Mouse (Mus musculus): Measurements from ENCODE around the gene Mllt11.
A peak's percentile ranks its signal among the peaks of the same experiment; 100 is the strongest.

Mllt11 gene

DNA sequence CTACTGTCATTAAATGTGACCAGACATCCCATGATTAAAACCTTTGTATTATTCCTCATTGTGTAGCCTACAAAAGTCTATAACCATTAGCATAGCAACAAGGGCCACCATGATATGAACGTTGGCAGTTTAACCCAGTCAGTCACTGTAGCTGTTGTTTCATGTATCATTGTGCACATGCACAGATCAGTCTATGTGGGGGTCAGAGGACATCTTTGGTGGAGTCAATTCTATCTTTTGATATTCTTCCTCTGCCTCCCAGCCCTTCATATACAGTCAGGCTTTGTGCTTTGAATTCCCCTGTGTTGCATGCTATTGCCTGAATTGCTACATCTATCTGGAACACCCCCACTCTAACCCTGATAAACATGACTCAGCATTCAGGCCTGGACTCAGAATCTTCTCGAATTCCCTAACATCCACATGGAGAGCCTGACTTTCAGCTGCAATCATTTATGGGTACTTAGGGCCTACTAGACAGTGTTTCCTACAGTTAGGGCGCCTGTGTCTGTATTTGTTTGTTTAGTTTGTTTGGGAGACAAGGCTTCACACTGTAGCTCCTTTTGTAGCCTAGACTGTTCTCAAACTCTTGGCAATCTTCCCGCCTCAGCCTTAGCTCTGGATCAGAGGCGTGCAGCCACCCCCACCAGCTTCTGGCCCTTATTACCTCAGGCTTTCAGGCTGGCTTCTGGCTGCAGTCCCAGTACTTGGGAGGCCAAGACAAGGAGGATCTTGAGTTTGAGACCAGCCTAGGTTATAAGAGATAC, 14.7 kb upstream of the Mllt11 start:
- DNase-seq (ENCODE audit: extremely low read depth, low read depth), result peak; percentile 91

DNA sequence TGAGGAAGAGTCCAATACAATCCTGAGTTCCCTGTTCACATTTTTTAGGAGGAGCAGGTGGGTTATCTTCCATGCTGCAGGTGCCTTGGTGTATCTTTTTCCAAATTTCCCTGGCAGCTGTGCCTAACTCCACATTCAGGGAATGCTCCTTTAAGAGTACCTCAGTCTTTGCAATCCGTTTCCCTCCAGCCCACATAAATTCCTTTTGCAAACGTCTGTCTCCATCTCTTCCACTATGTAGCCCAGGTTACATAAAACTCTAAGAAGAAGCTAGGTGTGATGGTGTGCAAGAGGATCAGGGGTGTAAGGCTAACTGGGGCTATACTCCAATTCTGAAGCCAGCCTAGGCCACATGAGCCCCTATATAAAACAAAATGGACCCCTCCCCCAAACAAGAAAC, 11.1 kb upstream of the Mllt11 start:
- no peak for DNase-seq (ENCODE audit: extremely low read depth, low read depth)

DNA sequence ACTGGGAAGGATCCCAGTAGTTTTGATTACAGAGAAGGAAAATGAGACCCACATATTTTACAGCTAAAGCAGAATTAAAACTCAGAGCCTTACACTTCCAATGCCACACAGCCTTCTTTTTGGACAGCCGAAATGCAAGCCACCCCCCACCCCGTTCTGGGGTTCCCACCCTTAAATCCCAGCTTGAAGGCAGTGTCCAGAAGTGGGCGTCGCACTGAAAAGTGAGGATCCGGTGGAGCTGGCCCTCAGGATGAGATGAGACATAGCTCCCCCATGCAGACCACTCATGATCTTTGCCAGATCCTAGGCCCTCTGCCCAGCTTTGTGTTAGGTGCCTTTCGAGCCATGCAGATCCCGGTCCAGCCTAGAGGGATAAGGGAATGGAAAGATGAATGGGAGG, 9.5 kb upstream of the Mllt11 start, which contains the start of gene Gm128:
Gene Gm128, minus strand, starts transcription at position 101 of the 400 bp plus-strand sequence.
- DNase-seq (ENCODE audit: extremely low read depth, low read depth), result no peak

DNA sequence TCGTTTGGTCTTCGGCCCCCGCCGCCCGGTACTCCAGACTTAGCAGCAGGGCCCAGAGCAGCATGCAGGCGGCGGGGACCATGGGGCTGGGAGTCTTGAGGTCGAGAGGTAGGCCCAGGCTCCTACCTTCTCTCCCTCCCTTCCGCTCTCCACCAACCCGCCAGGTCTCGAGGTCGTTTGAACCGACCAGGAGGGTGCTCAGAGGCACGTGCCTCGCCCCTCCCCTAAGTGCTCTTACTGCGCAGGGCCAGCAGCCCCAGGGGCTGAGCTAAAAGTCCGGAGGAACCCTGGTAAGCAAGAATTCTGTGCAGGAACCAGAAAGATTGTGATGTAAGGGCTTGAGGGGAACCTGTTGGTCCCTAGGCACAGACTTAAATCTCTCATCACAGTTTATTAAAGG, 8.9 kb upstream of the Mllt11 start:
- DNase-seq (ENCODE audit: extremely low read depth, low read depth), result no peak

DNA sequence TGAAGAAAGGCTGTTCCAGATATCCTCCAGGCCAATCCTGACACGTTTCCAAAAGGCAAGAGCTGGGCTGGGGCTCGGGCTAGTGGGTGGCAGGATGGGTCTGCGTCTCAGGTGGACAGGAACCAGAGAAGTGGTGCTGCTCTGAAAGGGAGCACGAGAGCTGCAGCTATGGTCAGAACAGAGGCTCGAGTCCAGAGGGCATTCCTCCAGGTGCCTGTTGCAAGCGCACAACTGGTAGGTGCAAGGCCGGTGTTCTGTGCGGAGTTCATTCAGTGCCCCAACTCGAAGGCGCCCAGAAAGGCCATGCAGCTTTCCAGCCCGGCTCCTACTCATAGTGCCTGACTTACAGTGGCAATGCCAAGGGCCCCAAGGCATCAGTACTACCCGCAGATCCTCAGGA, 8.0 kb upstream of the Mllt11 start:
- no peak for DNase-seq (ENCODE audit: extremely low read depth, low read depth)

DNA sequence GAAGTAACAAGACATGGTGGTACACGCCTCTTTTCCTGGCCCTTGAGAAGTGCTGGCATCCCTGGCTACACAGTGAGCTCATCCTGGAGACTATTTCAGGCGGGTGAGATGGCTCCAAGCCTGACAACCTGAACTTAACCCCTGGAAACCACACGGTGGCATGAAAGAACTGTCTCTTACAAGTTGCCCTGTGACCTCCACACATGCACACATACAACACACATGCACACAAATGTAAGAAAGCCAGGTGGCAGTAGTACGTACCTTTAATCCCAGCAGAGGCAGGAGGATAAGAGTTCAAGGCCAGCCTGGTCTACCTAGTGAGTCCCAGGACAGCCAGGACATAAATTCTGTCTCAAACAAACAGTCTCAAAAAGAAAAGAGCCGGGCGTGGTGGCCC, 7.1 kb upstream of the Mllt11 start:
- DNase-seq (ENCODE audit: extremely low read depth, low read depth), result no peak

DNA sequence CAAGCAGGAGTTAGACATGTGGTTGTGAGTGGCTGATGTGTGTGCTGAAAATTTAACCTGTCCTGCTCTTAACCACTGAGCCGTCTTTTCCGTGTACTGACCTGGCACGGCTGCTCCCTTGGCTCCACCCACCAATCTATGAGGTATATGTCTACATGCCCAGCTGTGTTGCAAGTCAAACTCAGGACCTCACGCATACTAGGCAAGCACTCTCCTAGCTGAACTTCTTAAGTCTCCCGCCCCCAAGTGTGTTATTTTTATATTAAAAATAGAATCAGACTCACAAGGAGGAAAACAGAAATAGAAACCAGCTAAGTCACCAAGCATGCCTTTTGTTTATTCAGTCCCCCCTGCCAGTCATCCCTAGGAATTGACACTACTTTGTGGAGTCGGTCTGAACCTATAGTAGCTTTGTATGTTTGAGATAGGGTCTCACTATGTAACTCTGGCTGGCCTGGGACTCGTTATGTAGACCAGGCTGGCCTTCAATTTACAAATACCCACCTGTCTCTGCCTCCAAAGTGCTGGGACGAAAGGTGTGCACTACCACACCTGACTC, 5.6 kb upstream of the Mllt11 start:
- DNase-seq (ENCODE audit: extremely low read depth, low read depth), result no peak

DNA sequence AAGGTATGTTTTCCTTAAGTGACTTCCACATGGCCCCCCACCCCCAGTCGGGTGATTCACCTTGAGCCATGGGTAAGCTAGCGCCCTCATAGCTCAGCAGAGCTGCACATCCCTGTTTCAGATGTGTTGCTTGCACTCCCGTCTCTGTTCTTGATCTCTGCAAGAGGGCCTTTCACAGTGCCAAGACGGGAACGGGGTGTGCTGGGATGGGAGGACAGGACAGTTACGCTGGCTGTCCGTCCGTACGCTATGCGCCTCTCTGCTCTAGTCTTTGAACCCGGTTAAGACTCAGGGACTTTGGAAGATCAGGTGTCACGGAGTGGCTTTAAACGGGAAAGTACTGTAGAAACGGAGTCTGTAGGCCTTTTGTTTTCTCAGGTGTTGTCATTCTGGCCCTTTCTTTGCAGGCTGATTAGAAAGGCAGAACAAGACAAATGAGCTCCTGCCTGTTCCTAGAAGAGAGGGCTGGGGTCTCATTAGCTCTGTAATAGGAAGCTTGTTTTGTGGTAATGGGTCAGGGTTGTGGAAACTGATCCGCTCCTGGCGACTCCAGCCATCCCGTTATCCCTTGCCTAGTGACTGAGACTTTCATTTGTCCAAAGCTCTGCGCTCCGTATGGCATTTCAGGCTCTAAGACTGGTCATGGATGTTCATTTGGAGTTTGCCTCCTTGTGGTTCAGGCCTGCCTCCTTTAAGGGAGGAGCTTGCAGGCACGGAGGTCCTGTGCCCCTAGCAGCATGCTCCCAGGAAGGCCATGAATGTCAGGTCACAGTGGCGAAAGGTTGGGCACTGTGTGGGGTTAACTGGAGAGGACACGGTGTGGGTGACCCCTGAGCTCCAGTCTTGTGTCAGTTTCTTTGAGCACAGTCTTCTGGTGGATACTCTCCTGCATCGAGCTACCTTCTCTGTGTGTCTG, 3.7 kb upstream of the Mllt11 start:
- no peak for DNase-seq (ENCODE audit: extremely low read depth, low read depth)

DNA sequence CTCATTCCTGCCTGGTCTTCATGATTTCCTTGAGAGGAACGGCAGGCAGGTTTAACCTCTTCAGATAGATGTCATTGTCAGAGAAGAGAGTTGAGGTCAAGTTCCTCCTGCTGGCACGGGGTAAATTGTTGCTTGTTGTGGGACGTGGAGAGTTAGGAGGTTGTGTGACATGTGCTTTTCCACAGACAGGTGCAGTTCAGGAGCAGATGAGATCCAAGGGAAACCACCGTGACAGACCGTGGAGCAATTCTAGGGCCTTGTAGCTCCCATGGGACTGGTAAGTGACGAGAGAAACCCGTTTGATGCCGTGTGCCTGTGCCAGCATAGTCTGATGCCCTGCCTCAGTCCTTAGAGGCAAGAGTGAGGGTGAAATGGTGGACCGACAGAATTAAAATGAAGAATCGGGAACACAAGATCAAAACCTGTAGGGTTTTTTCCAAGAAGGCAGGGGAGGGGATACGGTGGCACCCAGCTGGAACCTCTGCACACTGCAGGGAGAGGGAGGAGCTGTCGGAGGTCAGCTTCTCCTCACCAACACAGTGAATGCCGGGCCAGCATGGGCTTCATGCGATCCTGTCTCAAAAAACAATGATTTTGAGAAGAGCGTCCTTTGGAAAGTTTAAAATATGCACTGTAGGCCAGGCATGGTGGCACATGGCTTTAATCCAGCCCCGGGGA, 1.5 kb upstream of the Mllt11 start:
- no peak for DNase-seq (ENCODE audit: extremely low read depth, low read depth)

DNA sequence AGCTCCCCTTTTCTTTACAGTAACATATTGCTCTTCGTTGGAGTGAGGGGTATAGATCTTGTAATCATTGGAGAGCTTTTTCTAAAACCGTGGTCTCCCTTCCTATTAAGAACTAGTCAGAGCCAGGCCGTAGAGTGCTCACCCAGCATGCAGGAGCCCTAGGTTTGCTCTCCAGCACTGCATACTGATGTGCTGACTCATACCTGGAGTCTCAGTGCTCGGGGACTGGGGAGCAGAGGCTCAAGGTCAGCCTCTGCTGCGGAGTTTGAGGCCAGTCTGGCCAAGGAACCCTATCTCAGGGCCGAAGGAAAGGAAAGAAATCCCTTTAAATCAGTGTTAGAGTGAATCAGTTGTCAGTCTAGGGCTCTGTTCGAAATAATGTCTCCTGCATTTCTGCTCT, 800 bp upstream of the Mllt11 start:
- no peak for DNase-seq (ENCODE audit: extremely low read depth, low read depth)

DNA sequence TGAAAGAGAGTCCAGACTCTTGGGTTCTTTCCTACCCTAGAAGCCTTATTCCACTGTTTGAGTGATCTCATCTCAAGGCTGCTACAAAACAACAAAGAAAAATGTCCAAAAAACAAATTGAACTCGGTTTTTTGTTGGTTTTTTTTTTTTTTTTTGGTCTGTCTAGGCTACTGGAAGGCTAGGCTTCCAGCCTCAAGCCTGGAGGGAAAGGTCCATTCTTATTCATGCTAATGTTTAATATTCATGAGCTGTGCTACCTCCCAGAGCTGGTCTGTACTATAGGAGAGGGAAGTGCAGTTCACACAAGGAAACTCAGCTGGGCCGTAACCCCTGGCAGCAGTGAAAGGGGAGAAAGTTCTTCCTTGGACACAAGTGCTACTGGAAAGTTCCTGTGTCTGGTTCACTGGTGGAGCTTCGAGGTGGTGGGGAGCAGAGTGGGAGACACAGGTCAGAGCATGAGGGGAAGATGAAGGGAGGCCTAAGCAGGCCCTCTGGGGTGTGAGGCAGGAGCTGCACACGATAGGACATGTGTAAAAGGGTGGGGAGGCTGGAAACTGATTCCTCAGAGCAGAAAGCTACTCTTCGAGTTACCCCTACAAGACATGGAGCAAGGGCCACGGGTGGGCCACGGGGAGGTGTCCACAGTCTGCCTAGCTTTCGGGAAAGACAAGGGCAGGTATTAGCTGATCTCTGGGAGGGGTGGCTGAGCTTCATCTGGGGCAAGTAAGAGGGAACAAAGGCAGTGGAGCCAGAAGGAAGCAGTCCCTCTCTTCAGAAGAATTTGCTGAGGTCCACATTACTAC, 1.3 kb downstream of the Mllt11 start:
- DNase-seq (ENCODE audit: extremely low read depth, low read depth), result peak; percentile 85

DNA sequence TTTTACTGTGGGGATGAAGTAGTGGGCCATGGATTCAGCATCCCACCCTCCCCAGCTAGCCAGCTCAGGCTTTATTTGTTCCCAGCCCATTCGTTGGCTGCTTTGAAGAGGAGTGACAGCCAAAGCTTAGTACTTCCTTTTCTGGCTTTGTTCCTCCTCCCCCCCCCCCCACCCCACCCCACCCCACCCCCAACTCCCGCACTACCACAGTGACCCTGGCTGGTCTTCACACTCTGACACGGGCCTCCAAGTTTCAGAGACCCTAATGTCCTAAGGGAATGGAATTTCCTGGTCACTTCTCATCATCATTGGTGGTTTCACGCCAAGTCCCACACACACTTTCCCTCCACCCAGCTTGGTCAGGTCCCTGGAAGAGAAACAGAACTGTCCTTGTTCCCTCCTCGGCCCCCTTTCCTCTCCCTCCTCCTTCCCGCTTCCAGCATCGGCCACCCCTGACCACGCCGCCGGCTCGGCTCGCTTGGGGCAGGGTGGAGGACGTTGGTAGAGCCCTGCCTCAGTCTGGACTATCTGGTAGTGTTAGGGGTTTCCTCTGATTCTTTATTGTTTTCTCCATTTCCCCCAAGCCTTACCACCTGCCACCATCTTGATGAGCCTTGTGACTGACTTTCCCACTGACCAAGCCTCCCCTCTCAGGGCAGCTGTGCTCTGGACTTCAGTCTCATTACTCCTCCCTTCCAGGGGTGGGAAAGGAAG, 2.0 kb downstream of the Mllt11 start:
- peak; percentile 75 for DNase-seq (ENCODE audit: extremely low read depth, low read depth)

DNA sequence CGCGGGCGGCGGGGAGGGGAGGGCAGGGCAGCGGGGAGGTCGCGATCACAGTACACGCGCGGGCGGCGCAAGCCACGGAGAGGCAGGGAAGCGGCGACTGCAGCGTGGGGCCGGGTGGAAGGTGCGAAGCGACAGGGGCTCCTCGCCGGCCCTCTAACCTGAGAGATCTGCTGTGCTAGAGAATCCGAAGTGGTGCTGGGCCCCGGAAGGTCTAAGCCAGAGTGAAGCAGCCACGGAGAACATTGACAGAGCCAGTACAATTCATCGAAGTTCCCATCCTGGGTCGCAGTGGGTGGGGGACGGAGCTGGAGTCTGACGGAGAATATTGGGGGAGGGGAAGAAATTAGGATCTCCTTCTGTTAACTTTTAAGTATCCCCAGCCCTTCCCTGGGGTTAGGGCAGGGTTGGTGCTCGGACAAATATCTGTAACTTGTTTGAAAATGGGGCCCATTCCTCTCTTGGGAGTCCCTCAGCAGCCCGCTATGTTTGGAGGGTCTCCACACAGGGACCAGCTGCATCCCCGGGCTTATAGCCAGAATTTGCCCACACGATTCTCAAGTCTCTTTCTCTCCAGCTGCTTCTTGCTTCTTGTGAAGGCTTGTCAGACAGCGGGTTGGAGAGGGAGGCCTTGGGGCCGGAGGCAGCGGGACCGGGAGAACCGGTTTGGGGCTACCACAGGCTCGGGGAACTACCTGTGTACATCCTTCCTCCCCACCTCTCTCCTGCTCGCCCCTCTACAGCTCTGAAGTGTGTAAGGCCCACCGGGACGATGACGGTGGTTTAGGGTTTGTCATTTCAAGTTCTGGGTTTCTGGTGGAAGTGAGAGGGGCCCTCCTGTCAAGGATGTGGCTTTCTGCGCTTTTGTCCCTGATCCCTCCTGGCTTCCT, 2.8 kb downstream of the Mllt11 start:
- peak; percentile 42 for DNase-seq (ENCODE audit: extremely low read depth, low read depth)

DNA sequence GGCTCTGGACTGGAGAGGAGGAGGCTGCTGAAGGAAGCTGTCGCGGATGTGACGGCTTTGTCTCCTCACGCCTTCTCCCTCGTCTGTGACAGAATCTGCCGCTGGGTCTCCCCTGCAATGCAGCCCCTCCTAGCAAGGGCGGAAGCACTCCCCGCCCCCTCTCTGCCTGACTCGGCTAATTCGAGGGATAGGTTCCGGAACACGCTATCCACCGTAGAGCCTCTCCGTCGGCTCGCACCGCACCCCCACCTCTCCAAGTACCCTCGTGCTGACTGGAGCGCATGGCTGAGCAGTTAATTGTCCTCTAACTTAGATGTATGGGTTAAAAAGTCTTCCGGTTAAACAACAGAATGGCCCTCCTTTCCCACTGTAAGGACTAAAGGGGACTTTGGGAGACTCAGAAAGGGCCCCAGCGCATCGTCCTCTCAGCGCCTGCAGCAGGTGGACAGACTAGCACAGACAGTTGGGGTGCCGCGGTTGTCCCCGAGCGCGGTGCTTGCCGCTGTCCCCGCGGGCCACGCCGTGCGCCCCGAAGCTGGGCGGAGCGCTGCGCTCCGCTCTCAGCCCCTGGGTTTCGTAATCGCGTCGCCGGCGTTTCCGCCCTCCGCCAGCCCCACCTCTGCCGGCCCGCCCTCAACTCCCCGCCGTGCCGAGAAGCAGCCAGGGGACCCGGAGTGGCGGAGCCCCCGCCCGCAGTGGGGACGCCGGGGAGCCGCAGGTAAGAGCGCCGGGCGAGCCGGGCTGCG, 3.6 kb downstream of the Mllt11 start, which contains the start of gene Cdc42se1:
Gene Cdc42se1, plus strand, starts transcription at position 585 of the 746 bp plus-strand sequence.
- peak; percentile 90 for DNase-seq (ENCODE audit: extremely low read depth, low read depth)

DNA sequence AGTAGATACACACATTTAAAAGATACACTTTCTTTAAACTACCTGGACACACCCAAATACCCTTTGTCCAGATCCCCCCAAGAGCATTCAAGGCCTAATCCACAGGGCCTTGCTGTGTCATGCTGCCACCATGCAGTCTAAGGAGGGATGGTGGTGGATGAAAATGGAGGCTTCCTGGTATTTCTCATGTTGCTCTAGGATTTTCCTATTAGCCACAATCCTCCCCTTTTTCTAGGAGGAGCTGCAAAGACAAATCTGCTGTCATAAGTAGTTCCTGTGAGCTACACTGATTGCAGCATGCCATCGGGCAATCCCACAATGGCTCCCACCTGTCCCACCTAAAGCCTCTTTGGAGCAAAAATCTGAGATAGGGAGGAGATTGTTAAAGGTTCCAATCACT, 4.8 kb downstream of the Mllt11 start:
- DNase-seq (ENCODE audit: extremely low read depth, low read depth), result no peak

DNA sequence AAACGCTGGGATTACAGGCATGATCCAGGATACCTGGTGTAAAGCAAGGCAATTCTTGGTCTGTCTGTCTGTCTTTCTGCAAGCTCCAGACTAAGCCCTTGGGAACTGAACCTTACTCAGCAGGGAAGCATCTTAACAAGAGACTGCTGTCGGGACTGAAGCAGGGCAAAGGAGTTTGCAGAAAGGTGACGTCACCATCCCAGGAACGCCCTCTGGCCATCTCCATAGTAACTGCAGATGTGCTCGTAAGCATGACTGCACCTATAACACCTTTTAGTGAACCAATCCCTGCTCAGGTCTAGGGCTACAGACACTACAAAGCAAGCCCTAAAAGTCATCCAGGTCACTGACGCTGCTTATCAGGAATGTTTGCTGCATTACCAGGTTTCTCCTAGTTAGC, 7.7 kb downstream of the Mllt11 start:
- DNase-seq (ENCODE audit: extremely low read depth, low read depth), result no peak

DNA sequence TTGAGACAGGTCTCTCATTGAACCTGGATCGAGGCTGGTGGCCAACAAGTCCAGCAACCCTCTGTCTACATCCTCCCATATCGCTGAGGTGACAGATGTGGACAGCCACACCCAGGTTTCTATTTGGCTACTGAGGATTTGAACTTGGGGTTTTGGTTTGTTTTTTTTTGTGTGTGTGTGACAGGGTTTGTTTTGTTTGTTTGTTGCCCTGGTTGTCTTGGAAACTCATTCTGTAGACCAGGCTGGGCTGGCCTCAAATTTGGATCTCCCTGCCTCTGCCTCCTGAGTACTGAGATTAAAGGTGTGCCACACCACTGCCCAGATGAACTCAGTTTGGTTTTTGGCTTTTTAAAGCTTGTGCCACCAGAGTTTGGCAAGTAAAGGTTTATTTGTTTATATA, 8.9 kb downstream of the Mllt11 start:
- DNase-seq (ENCODE audit: extremely low read depth, low read depth), result no peak

DNA sequence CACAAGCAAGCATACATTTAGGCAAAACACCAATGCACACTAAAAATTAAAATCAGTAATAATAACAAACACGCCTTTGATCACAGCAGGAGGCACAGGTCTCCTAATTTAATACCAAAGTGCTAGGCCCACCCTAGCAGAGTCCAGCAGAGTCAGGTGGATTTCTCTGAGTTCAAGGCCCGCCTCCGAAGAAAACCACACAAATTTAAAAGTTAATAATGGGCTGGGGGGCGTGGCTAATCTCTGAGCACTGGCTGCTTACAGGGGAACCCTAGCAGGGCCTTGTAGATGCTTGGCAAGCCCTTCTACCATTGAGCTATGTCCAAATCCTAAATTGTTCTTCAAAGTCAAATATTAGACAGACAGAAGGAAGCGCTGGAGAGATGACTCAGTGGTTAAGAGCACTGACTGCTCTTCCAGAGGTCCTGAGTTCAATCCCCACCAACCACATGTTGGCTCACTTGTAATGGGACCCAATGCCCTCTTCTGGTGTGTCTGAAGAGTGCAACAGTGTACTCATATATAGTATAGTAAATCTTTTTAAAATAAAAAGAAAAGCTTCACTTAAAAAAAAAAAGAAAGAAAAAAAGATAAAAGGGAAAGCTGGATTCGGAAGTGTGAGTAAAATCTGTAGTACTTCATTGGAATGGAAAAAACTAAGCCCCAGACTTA, 13.4 kb downstream of the Mllt11 start:
- DNase-seq (ENCODE audit: extremely low read depth, low read depth), result peak; percentile 95
